Mouse (Mus musculus): ENCODE measurements at regions not wholly inside any gene's neighbourhood (a gene's known extent, or its start where the extent isn't known, plus 50 kb on each side); places are given as distances from the start of the nearest gene placed in this dataset.

DNA sequence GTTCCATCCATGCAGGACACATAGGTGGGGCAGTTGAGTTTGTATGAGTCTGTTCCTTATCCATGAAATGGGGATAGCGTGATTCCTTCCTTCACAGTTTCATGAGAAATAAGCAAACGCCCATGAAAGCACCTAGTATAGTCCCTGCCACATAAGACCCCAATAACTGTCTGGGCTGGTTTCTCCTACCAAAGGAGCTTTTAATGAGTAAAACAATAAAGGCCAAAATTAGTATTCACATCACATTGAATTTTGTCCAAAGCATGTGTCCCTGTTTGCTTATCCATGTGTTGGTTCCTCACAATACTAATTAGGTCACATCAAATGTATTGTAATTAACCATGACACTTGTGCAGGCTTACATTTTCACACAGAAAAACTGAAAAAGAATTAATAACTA is 221.3 kb downstream of the Prdm13 start:
- Histone ChIP-seq H3K4me2 (replicated peaks; ENCODE audit: low read depth) (no peak overlapping the region), H3K9me3 (ENCODE audit: control insufficient read depth) (no peaks in the 10 kb centered on the region), H3K4me3 (ENCODE audit: low read depth, low read length) (no peak overlapping the region), H3K36me3 (ENCODE audit: control insufficient read depth, insufficient read depth) (no peaks in the 10 kb centered on the region), H3K27me3 (replicated peaks; ENCODE audit: control insufficient read depth, insufficient read depth, low read length) (no peaks in the 10 kb centered on the region), H3K4me1 (replicated peaks; ENCODE audit: control insufficient read depth, insufficient read depth, low read length) (no peaks in the 10 kb centered on the region), H3K9ac (ENCODE audit: low read depth, low read length) (no peak overlapping the region), H3K27ac (ENCODE audit: low read depth, low read length) (no peak overlapping the region)
- 82% methylated on average over 2 of the region's 2 CpGs for WGBS
- ATAC-seq = no peak
- TF ChIP-seq CTCF (IDR thresholded peaks at IDR 0.05; ENCODE audit: low read depth) = no peak

DNA sequence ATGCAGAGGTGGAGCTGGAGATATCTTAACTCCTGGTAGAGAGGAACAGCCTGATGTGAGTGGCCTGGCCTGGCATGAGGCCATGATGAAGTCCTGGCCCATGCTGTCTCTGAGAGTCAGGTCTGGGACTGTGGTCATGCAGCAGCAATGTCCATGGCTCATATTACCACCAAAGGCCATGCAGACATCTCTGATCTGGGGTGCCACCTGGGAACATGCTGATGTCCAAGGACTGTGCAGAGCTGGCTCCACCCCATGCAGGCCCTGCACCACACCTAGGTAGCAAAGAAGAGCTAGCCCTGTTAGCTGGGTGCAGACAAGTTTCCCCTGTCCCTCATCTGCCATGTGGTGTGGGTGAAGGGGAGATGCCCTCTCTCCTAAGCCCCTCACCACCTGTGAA is 244.5 kb downstream of the Prdm13 start:
- no peak overlapping the region for H3K27ac ChIP-seq (ENCODE audit: low read depth, low read length)
- no peaks in the 10 kb centered on the region for H3K36me3 ChIP-seq (ENCODE audit: control insufficient read depth, insufficient read depth)
- no peak overlapping the region for H3K9ac ChIP-seq (ENCODE audit: low read depth, low read length)
- H3K4me3 ChIP-seq (ENCODE audit: low read depth, low read length) = no peak overlapping the region
- no peaks in the 10 kb centered on the region for H3K4me1 ChIP-seq (replicated peaks; ENCODE audit: control insufficient read depth, insufficient read depth, low read length)
- no peak for ATAC-seq
- no peaks in the 10 kb centered on the region for H3K27me3 ChIP-seq (replicated peaks; ENCODE audit: control insufficient read depth, insufficient read depth, low read length)
- no peak overlapping the region for H3K4me2 ChIP-seq (replicated peaks; ENCODE audit: low read depth)
- TF ChIP-seq CTCF (IDR thresholded peaks at IDR 0.05; ENCODE audit: low read depth) = no peak
- no peaks in the 10 kb centered on the region for H3K9me3 ChIP-seq (ENCODE audit: control insufficient read depth)

DNA sequence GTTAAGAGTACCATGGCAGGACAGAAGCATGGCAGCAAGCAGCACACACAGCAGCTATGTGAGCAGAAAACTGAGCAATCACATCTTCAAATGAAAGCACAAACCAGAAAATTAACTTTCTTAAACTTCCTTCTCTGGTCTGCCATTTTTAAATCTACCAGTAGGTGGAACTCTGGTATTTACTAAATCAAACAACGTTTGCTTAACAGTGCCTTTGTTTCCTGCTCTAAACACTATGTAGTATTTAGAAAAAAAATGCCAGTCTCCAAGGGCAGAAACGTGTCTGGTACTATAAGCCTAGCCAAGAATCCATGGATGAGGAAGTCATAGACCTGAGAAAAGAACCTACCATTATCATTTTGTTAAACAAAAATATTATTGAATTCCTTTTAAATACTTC is 249.1 kb downstream of the Prdm13 start:
- Histone ChIP-seq H3K27me3 (replicated peaks; ENCODE audit: control insufficient read depth, insufficient read depth, low read length) (no peaks in the 10 kb centered on the region), H3K27ac (ENCODE audit: low read depth, low read length) (no peak overlapping the region), H3K36me3 (ENCODE audit: control insufficient read depth, insufficient read depth) (no peaks in the 10 kb centered on the region), H3K9ac (ENCODE audit: low read depth, low read length) (no peak overlapping the region), H3K9me3 (ENCODE audit: control insufficient read depth) (no peaks in the 10 kb centered on the region), H3K4me3 (ENCODE audit: low read depth, low read length) (no peak overlapping the region), H3K4me1 (replicated peaks; ENCODE audit: control insufficient read depth, insufficient read depth, low read length) (no peaks in the 10 kb centered on the region), H3K4me2 (replicated peaks; ENCODE audit: low read depth) (no peak overlapping the region)
- 0 out of 2 replicates have a peak, but pooled peaks have one; percentile 22 for TF ChIP-seq CTCF (IDR thresholded peaks at IDR 0.05; ENCODE audit: low read depth)
- WGBS = 14% methylated on average over 2 of the region's 2 CpGs
- no peak for ATAC-seq

DNA sequence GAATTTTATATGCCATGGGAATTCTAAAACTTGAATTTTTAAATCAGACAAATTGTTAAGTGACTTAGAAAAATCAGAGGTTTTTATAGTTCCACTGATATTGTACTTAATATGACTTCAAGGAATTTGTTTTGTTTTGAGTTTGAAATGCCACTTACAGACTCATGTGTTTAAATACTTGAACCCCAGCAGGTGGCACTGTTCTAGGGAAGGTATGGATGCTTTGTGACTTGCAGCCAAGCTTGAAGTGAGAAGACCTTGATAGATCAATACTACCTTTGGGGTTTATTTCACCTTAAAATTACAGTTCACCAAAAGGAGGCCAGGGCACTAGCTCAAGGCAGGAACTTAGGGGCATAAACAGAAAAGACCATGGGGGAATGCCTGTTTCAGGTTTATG is 277.9 kb downstream of the Prdm13 start:
- no peaks in the 10 kb centered on the region for H3K27me3 ChIP-seq (replicated peaks; ENCODE audit: control insufficient read depth, insufficient read depth, low read length)
- peak; percentile 24; the same call in 1 of the 2 replicates for TF ChIP-seq CTCF (IDR thresholded peaks at IDR 0.05; ENCODE audit: low read depth)
- no peak overlapping the region for H3K4me2 ChIP-seq (replicated peaks; ENCODE audit: low read depth)
- no peaks in the 10 kb centered on the region for H3K36me3 ChIP-seq (ENCODE audit: control insufficient read depth, insufficient read depth)
- H3K9ac ChIP-seq (ENCODE audit: low read depth, low read length) = no peak overlapping the region
- no peak for ATAC-seq
- H3K4me1 ChIP-seq (replicated peaks; ENCODE audit: control insufficient read depth, insufficient read depth, low read length) = no peaks in the 10 kb centered on the region
- H3K9me3 ChIP-seq (ENCODE audit: control insufficient read depth) = no peaks in the 10 kb centered on the region
- H3K27ac ChIP-seq (ENCODE audit: low read depth, low read length) = no peak overlapping the region
- H3K4me3 ChIP-seq (ENCODE audit: low read depth, low read length) = no peak overlapping the region

- WGBS = 73% methylated on average over 1 of the region's 1 CpGs
Observed at GRCm38 (mm10) chr4:21369314-21369713, 316.4 kb downstream of the Prdm13 start.

DNA sequence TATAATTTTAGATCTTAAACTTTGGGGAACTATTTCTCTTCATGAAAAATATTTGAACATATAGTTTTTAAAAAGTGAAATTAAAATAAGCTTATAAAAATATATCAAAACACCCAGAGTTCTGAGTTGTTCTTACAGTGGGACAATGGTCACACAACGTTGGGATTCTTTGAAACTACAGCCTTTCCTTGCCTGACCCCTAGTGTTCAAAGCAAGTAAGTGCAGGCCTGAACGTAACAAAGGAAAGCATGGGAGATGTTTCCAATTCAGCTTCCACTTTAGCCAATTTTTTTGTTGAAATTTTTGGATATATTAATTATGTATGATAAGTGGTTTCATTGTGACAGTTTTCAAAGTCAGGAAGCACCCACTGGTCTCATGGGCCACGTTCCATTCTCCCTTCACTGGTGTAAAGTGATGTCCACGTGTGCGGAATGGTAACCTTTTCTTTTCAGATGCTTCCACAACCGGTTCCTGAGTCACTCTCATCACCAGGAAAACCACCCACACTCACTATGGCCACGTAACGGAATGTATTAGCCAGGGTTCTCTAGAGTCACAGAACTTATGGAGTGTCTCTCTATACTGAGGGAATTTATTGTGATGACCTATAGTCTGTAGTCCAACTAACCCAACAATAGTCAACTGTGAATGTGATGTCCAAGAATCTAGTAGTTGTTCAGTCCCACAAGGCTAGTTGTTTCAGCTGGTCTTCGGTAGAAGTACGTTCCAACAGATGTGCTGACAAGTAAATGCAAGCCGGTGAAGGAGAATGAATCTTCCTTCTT is 317.3 kb downstream of the Prdm13 start:
- TF ChIP-seq CTCF (IDR thresholded peaks at IDR 0.05; ENCODE audit: low read depth) = peak; percentile 89
- Histone ChIP-seq H3K4me1 (replicated peaks; ENCODE audit: control insufficient read depth, insufficient read depth, low read length) (no peaks in the 10 kb centered on the region), H3K4me2 (replicated peaks; ENCODE audit: low read depth) (no peak overlapping the region), H3K9ac (ENCODE audit: low read depth, low read length) (no peak overlapping the region), H3K27me3 (replicated peaks; ENCODE audit: control insufficient read depth, insufficient read depth, low read length) (no peaks in the 10 kb centered on the region), H3K4me3 (ENCODE audit: low read depth, low read length) (no peak overlapping the region), H3K27ac (ENCODE audit: low read depth, low read length) (no peak overlapping the region), H3K36me3 (ENCODE audit: control insufficient read depth, insufficient read depth) (no peaks in the 10 kb centered on the region), H3K9me3 (ENCODE audit: control insufficient read depth) (no peaks in the 10 kb centered on the region)
- 62% methylated on average over 11 of the region's 11 CpGs for WGBS
- no peak for ATAC-seq

More at GRCm38 (mm10) chr4:21369314-21369713, 316.4 kb downstream of the Prdm13 start:
- H3K36me3 ChIP-seq (ENCODE audit: control insufficient read depth, insufficient read depth) = no peaks in the 10 kb centered on the region
- no peaks in the 10 kb centered on the region for H3K27me3 ChIP-seq (replicated peaks; ENCODE audit: control insufficient read depth, insufficient read depth, low read length)
- no peak overlapping the region for H3K9ac ChIP-seq (ENCODE audit: low read depth, low read length)
- no peak overlapping the region for H3K4me2 ChIP-seq (replicated peaks; ENCODE audit: low read depth)
- no peak for TF ChIP-seq CTCF (IDR thresholded peaks at IDR 0.05; ENCODE audit: low read depth)
- no peak for ATAC-seq
- no peak overlapping the region for H3K4me3 ChIP-seq (ENCODE audit: low read depth, low read length)
- H3K4me1 ChIP-seq (replicated peaks; ENCODE audit: control insufficient read depth, insufficient read depth, low read length) = no peaks in the 10 kb centered on the region
- no peaks in the 10 kb centered on the region for H3K9me3 ChIP-seq (ENCODE audit: control insufficient read depth)
- H3K27ac ChIP-seq (ENCODE audit: low read depth, low read length) = no peak overlapping the region
